Mouse (Mus musculus) spleen, adult 2 months (tissue): Measurements from ENCODE around the gene Prdm10. TPM values are rescaled to one million over a fixed set of nuclear protein-coding genes. Genes with fewer than 3 reads are reported as not detected.

Source experiments
- DNase-seq, 2 experiments: peaks; one replicate each; pipeline versions ENCODE4 v3.0.0 to v3.0.0-alpha.2; 2012 to 2021; ENCODE audit warnings: low spot score in 2 of 2, low read depth in 1 of 2
- H3K27ac ChIP-seq: fragments of 200-500 bp; 2 replicates; pipeline ENCODE4 v1.5.1; 2012; ENCODE audit warnings: low read length, inconsistent platforms; ENCODE audit not compliant: insufficient read depth
- H3K27me3 ChIP-seq: fragments of 200-500 bp; 2 replicates; pipeline ENCODE4 v1.6.1; 2012; ENCODE audit warnings: mild to moderate bottlenecking, moderate library complexity, low read length, inconsistent platforms; ENCODE audit not compliant: control insufficient read depth, insufficient read depth
- H3K36me3 ChIP-seq: fragments of 200-500 bp; 2 replicates; pipeline ENCODE4 v1.6.1; 2012; ENCODE audit warnings: mild to moderate bottlenecking, low read length, inconsistent platforms; ENCODE audit not compliant: control insufficient read depth, insufficient read depth
- H3K4me1 ChIP-seq: fragments of 200-500 bp; 2 replicates; pipeline ENCODE4 v1.6.1; 2011; ENCODE audit warnings: inconsistent platforms; ENCODE audit not compliant: control insufficient read depth, insufficient read depth, insufficient read length
- H3K4me3 ChIP-seq: fragments of 200-500 bp; 2 replicates; pipeline ENCODE4 v1.5.1; 2011; ENCODE audit warnings: mild to moderate bottlenecking, inconsistent platforms; ENCODE audit not compliant: insufficient read depth, insufficient read length; ENCODE audit errors: extremely low read depth
- CTCF ChIP-seq: fragments of 200-500 bp; IDR thresholded peaks from 2 replicates; pipeline ENCODE4 v1.5.1; 2011; ENCODE audit warnings: mild to moderate bottlenecking, inconsistent platforms; ENCODE audit not compliant: insufficient read depth, insufficient read length, insufficient replicate concordance; ENCODE audit errors: extremely low read depth
- POLR2A ChIP-seq: fragments of 200-500 bp; IDR thresholded peaks from 2 replicates; pipeline ENCODE4 v1.6.1; 2011; ENCODE audit warnings: low read depth, low read length, inconsistent platforms
- WGBS: fragments of 180-500 bp; shearing (Covaris S2); methylation state at CpG from one replicate; pipeline ENCODE4 v1.1.7; 2018; 5-methylcytosine and 5-hydroxymethylcytosine counted together
- polyA plus RNA-seq: library from polyadenylated mRNA; depleted of rRNA; stranded (reverse); fragments of >200 nt; gene quantifications from 2 replicates; pipeline ENCODE4 v1.2.3, GENCODE M21; 2012

Gene Prdm10
- polyA plus RNA-seq, 1 experiment: 5.9 TPM

DNA sequence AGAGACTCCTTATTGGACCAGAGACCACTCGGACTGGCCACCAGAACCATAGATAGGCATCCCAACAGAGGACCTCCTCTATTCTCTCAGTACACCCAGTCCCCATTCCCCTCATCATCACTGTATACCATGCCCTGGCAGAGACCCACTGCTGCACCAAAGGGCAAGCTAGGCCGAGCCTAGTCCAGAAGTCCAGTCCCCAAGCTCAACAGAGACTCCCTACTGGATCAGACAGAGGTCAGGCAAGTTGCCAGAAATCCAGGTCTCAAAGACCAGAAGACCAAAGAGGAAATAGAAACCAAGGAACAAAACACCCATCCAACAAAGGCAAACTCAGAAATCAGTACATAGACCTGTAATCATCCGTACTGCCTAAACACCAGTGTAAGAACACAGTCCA is 91.4 kb downstream of the Prdm10 start:
- H3K27me3 ChIP-seq: no peaks in the 10 kb centered on the region
- H3K36me3 ChIP-seq: peaks cover 3% of the 10 kb centered on the region; the same call in 1 of the 2 replicates
- DNase-seq: no peak
- H3K27ac ChIP-seq: no peak overlapping the region
- 97% methylated on average over 3 of the region's 3 CpGs for WGBS
- H3K4me3 ChIP-seq: no peak overlapping the region
- H3K4me1 ChIP-seq: no peaks in the 10 kb centered on the region
- TF ChIP-seq CTCF: no peak
- no peak for TF ChIP-seq POLR2A

DNA sequence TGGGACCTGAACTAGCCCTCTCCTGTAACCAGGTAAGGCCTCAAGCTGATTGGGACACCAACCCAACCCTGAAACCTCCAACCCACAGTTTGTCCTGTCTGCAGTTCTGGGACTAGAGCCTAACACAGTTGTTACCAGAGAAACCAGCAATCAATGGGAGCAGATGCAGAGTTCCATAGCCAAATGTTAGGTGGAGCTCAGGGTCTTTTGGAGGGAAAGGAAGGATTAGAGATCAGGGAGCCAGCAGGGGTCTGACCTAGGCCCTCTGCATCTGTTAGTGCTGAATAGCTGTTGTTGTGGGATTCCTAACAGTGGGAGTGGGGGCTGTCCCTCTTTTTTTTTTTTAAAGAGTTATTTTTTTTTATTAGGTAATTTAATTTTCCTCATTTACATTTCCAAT is 96.3 kb downstream of the Prdm10 start:
- no peak overlapping the region for H3K4me3 ChIP-seq
- H3K4me1 ChIP-seq: no peaks in the 10 kb centered on the region
- H3K27ac ChIP-seq: no peak overlapping the region
- no peak for DNase-seq
- H3K27me3 ChIP-seq: no peaks in the 10 kb centered on the region
- 0 out of 2 replicates have a peak, but pooled peaks cover 1% of the 10 kb centered on the region for H3K36me3 ChIP-seq
- TF ChIP-seq POLR2A: no peak
- no peak for TF ChIP-seq CTCF

- Histone ChIP-seq H3K36me3 (peaks cover 1% of the 10 kb centered on the region; the same call in 1 of the 2 replicates), H3K4me3 (no peak overlapping the region), H3K4me1 (peaks cover 3% of the 10 kb centered on the region; the same call in 1 of the 2 replicates), H3K27me3 (no peaks in the 10 kb centered on the region), H3K27ac (no peak overlapping the region)
- DNase-seq: no peak
- TF ChIP-seq POLR2A (no peak), CTCF (no peak)
- 82% methylated on average over 17 of the region's 17 CpGs for WGBS
These were observed 104.6 kb downstream of the Prdm10 start for GRCm38 (mm10) chr9:31384786-31385499.

DNA sequence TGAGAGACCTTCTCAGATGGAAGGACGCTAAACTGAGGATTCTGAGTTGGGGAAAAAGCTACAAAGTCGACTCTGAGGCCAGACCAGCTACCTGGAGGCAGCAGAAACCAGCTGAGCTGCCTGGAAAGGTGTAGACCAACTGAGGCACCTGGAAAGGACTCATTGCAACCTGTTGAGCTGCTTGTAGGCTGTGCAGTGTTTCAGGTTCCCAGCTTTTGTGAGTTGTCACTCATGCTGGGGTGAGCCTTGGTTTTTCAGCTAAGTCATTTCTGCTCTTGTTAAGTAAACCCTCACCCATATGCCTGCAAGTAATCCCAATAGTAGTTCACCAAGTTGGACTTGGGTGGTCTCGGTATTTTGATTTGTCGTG is 105.1 kb downstream of the Prdm10 start:
- Histone ChIP-seq H3K36me3 (peaks cover 1% of the 10 kb centered on the region; the same call in 1 of the 2 replicates), H3K27ac (no peak overlapping the region), H3K4me3 (peak overlapping the region; percentile 75), H3K4me1 (peaks cover 3% of the 10 kb centered on the region; the same call in 1 of the 2 replicates), H3K27me3 (no peaks in the 10 kb centered on the region)
- no peak for DNase-seq
- TF ChIP-seq CTCF (no peak), POLR2A (no peak)
- 19% methylated on average over 4 of the region's 4 CpGs for WGBS

DNA sequence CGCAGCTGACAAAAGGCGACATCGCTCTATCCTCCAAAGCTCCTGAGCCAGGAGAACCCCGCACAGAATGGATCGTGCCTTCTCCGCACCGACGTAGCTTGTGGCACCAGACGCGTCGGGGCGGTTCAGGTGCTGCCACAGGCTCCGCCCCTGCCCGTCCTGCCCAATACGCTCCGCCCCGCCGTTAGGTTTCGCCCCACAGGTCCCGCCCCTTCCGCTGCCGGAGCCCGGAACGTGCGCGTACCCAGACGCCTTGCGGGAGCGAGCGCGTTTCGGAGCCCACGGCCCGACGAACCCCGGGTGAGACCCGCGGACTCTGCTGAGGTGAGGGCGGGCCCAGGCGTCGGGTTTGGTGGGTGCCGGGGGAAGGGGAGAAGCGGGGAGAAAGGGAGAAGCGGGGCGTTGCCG is 105.6 kb downstream of the Prdm10 start, which contains the start of gene Nfrkb:
Gene Nfrkb, plus strand, starts transcription at position 246 of the 408 bp plus-strand sequence.
- Histone ChIP-seq H3K4me3 (peak within 1 kb of the TSS; percentile 75), H3K27me3 (no peaks in the 10 kb centered on the region), H3K36me3 (peaks cover 1% of the 10 kb centered on the region; the same call in 1 of the 2 replicates), H3K4me1 (peaks cover 3% of the 10 kb centered on the region; the same call in 1 of the 2 replicates), H3K27ac (0 out of 2 replicates have a peak within 1 kb of the TSS, but pooled peaks have one; percentile 34)
- TF ChIP-seq POLR2A (peak; percentile 60), CTCF (no peak)
- under 1% methylated on average over 43 of the region's 46 CpGs for WGBS
- DNase-seq: peak; percentile 82 to 97

GRCm38 (mm10) chr9:31386368-31387180 is 106.2 kb downstream of the Prdm10 start:
- Histone ChIP-seq H3K27ac (0 out of 2 replicates have a peak overlapping the region, but pooled peaks have one; percentile 34), H3K4me1 (peaks cover 3% of the 10 kb centered on the region; the same call in 1 of the 2 replicates), H3K36me3 (peaks cover 3% of the 10 kb centered on the region), H3K4me3 (peak overlapping the region; percentile 75), H3K27me3 (no peaks in the 10 kb centered on the region)
- 3% methylated on average over 43 of the region's 44 CpGs for WGBS
- DNase-seq: peak in 1 of 2 experiments; percentile 42
- TF ChIP-seq POLR2A (no peak), CTCF (no peak)
